8 mouse cellular contexts compared by ENCODE assay signal in the genomic region with DNA sequence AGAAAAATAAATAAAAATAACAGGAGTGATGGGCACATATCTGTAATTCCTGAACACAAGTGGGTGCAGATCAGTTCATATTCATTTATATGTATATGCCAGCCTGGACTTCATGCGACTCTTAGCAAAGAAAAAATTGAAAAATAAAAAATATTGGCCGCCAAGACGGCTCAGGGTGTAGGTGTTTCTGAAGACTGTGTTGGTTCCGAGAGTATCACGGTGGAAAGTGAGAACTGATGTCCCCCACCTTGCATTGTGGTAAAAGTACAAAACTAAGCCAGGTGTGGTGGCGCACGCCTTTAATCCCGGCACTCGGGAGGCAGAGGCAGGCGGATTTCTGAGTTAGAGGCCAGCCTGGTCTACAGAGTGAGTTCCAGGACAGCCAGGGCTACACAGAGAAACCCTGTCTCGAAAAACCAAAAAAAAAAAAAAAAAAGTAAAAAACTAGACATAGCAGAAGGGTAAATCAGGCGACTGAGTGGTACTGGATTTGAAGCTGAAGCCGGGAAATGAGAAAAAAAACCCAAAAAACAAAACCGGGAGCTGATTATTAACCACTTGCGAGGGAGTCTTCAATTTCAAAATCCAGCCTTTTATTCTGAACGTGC. TPM values are rescaled to one million over a fixed set of nuclear protein-coding genes. Genes with fewer than 3 reads are reported as not detected.
DNase-seq lines count a peak whose midpoint lies in the region; ATAC-seq and TF ChIP-seq lines count a peak whose summit lies in the region.

No protein-coding gene starts in this region.

- peaks cover 26% of the 10 kb centered on the region for H3K36me3 ChIP-seq in erythroblast, embryonic 14.5 days (ENCODE audit: control insufficient read depth)
- H3K36me3 ChIP-seq in neural tube, embryonic 11.5 days (ENCODE audit: control insufficient read depth, insufficient read depth, low read length), result no peaks in the 10 kb centered on the region
- peaks cover 9% of the 10 kb centered on the region for H3K36me3 ChIP-seq in liver, embryonic 13.5 days
- no peaks in the 10 kb centered on the region; the same call in 1 of the 2 replicates for H3K36me3 ChIP-seq in stomach, postnatal 0 days (ENCODE audit: control insufficient read depth, insufficient read depth, low read length)

- no peak for TF ChIP-seq CTCF in stomach, postnatal 0 days (IDR thresholded peaks at IDR 0.05; ENCODE audit: low read depth)

- peak overlapping the region; percentile 64 for H3K4me2 ChIP-seq in neural tube, embryonic 11.5 days (ENCODE audit: low read depth)
- peak overlapping the region; percentile 73 for H3K4me2 ChIP-seq in liver, embryonic 13.5 days
- H3K4me2 ChIP-seq in stomach, postnatal 0 days (replicated peaks; ENCODE audit: low read depth), result no peak overlapping the region

- peaks cover 24% of the 10 kb centered on the region for H3K4me1 ChIP-seq in erythroblast, embryonic 14.5 days (ENCODE audit: control insufficient read depth)
- no peaks in the 10 kb centered on the region for H3K4me1 ChIP-seq in neural tube, embryonic 11.5 days (ENCODE audit: control insufficient read depth, insufficient read depth, low read length)
- H3K4me1 ChIP-seq in liver, embryonic 13.5 days (replicated peaks), result peaks cover 21% of the 10 kb centered on the region
- H3K4me1 ChIP-seq in stomach, postnatal 0 days (replicated peaks; ENCODE audit: control insufficient read depth, insufficient read depth), result peaks cover 3% of the 10 kb centered on the region; the same call in 1 of the 2 replicates

- H3K4me3 ChIP-seq in erythroblast, embryonic 14.5 days (replicated peaks), result peak overlapping the region; percentile 95
- peak overlapping the region; percentile 56; the same call in 1 of the 2 replicates for H3K4me3 ChIP-seq in neural tube, embryonic 11.5 days (ENCODE audit: low read depth, low read length)
- peak overlapping the region; percentile 91; the same call in 1 of the 2 replicates for H3K4me3 ChIP-seq in liver, embryonic 13.5 days (replicated peaks)
- H3K4me3 ChIP-seq in stomach, postnatal 0 days (ENCODE audit: low read depth, low read length), result peak overlapping the region; percentile 85; the same call in 1 of the 2 replicates

- no peaks in the 10 kb centered on the region for H3K9me3 ChIP-seq in erythroblast, embryonic 14.5 days (ENCODE audit: control insufficient read depth, low read length)
- H3K9me3 ChIP-seq in neural tube, embryonic 11.5 days (ENCODE audit: control insufficient read depth, low read length), result no peaks in the 10 kb centered on the region
- H3K9me3 ChIP-seq in liver, embryonic 13.5 days (replicated peaks), result no peaks in the 10 kb centered on the region
- H3K9me3 ChIP-seq in stomach, postnatal 0 days (ENCODE audit: control insufficient read depth, low read length), result no peaks in the 10 kb centered on the region

- no peak overlapping the region for H3K27ac ChIP-seq in neural tube, embryonic 11.5 days (ENCODE audit: low read depth, low read length)
- H3K27ac ChIP-seq in liver, embryonic 13.5 days, result no peak overlapping the region
- no peak overlapping the region for H3K27ac ChIP-seq in stomach, postnatal 0 days (replicated peaks)

- 53% methylated on average over 15 of the region's 16 CpGs for WGBS in neural tube, embryonic 11.5 days
- WGBS in liver, embryonic 13.5 days (ENCODE audit: insufficient replicate concordance), result 47% methylated on average over 16 of the region's 16 CpGs
- WGBS in stomach, postnatal 0 days, result 50% methylated on average over 15 of the region's 16 CpGs

- no peak for DNase-seq in neural tube, embryonic 11.5 days (ENCODE audit: low spot score)
- DNase-seq in neural tube, embryonic 10.5 days (ENCODE audit: extremely low spot score, low spot score), result no peak
- DNase-seq in liver, embryonic 13.5 days, result no peak
- no peak for DNase-seq in stomach, postnatal 0 days (ENCODE audit: low spot score)
- no peak for DNase-seq in gastrocnemius, postnatal 25 days
- no peak for DNase-seq in gastrocnemius, postnatal 10 days

- H3K9ac ChIP-seq in neural tube, embryonic 11.5 days (ENCODE audit: low read length), result peak overlapping the region; percentile 51; the same call in 1 of the 2 replicates
- H3K9ac ChIP-seq in liver, embryonic 13.5 days, result peak overlapping the region; percentile 29; the same call in 1 of the 2 replicates
- no peak overlapping the region for H3K9ac ChIP-seq in stomach, postnatal 0 days (ENCODE audit: low read length)

- no peaks in the 10 kb centered on the region for H3K27me3 ChIP-seq in erythroblast, embryonic 14.5 days (ENCODE audit: control insufficient read depth)
- no peaks in the 10 kb centered on the region for H3K27me3 ChIP-seq in neural tube, embryonic 11.5 days (ENCODE audit: control insufficient read depth, insufficient read depth, low read length)
- H3K27me3 ChIP-seq in liver, embryonic 13.5 days, result no peaks in the 10 kb centered on the region
- no peaks in the 10 kb centered on the region for H3K27me3 ChIP-seq in stomach, postnatal 0 days (ENCODE audit: control insufficient read depth, insufficient read depth, low read length)

- no peak for ATAC-seq in erythroblast, adult 5-6 weeks (replicated peaks; ENCODE audit: low FRiP score, poor library complexity, severe bottlenecking)
- ATAC-seq in neural tube, embryonic 11.5 days (ENCODE audit: insufficient read depth, low FRiP score, low TSS enrichment), result no peak
- ATAC-seq in liver, embryonic 13.5 days (ENCODE audit: low read depth), result no peak
- no peak for ATAC-seq in stomach, postnatal 0 days (ENCODE audit: low FRiP score, low TSS enrichment)

- no peak for TF ChIP-seq EP300 in stomach, postnatal 0 days (optimal IDR thresholded peaks at IDR 0.05)

RNA-seq across cellular contexts. Expression of a gene that starts 0.4 kb away (rescaled TPM):
- 3.9 and 4.1 TPM in 2 replicates for polyA plus RNA-seq in erythroblast, embryonic 14.5 days (2012)
- total RNA-seq in erythroblast, adult 5-6 weeks (2015; ENCODE audit: low replicate concordance), result 98.4 and 108 TPM in 2 replicates
- 220 and 303 TPM in 2 replicates for total RNA-seq in erythroblast, adult 5-6 weeks (2017; ENCODE audit: low replicate concordance)
- 65.8 and 67.4 TPM in 2 replicates for polyA plus RNA-seq in neural tube, embryonic 11.5 days (2014; fragmentation: Nextera tagmentation; extraction: Ambion mirVana)
- polyA plus RNA-seq in liver, embryonic 13.5 days (2015; fragmentation: Nextera tagmentation; extraction: Ambion mirVana), result 103 and 115 TPM in 2 replicates
- 147 TPM in 2 replicates for polyA plus RNA-seq in stomach, postnatal 0 days (2015; fragmentation: Nextera tagmentation; extraction: Ambion mirVana)
- 10 to 100 TPM; 46.8 to 54.9 TPM for total RNA-seq in gastrocnemius, postnatal 25 days (2021)
- 10 to 100 TPM; 75.9 to 89.9 TPM for total RNA-seq in gastrocnemius, postnatal 10 days (2021)

RNA-seq across cellular contexts. Expression of a gene that starts 19.1 kb away (rescaled TPM):
- polyA plus RNA-seq in erythroblast, embryonic 14.5 days (2012), result 3.0 and 3.2 TPM in 2 replicates
- total RNA-seq in erythroblast, adult 5-6 weeks (2015; ENCODE audit: low replicate concordance), result 6.5 and 9.0 TPM in 2 replicates
- 5.9 and 6.4 TPM in 2 replicates for total RNA-seq in erythroblast, adult 5-6 weeks (2017; ENCODE audit: low replicate concordance)
- 115 and 116 TPM in 2 replicates for polyA plus RNA-seq in neural tube, embryonic 11.5 days (2014; fragmentation: Nextera tagmentation; extraction: Ambion mirVana)
- 23.4 and 23.6 TPM in 2 replicates for polyA plus RNA-seq in liver, embryonic 13.5 days (2015; fragmentation: Nextera tagmentation; extraction: Ambion mirVana)
- polyA plus RNA-seq in stomach, postnatal 0 days (2015; fragmentation: Nextera tagmentation; extraction: Ambion mirVana), result 23.8 and 26.0 TPM in 2 replicates
- 1 to 10 TPM; 5.8 to 6.1 TPM for total RNA-seq in gastrocnemius, postnatal 25 days (2021)
- total RNA-seq in gastrocnemius, postnatal 10 days (2021), result 10 to 100 TPM in 1 of 2 experiments, 1 to 10 TPM in 1; 9.7 to 11.5 TPM

RNA-seq across cellular contexts. Expression of a gene that starts 19.6 kb away (rescaled TPM):
- 3.3 and 5.1 TPM in 2 replicates for polyA plus RNA-seq in erythroblast, embryonic 14.5 days (2012)
- 21.1 and 35.9 TPM in 2 replicates for total RNA-seq in erythroblast, adult 5-6 weeks (2015; ENCODE audit: low replicate concordance)
- 25.0 and 53.7 TPM in 2 replicates for total RNA-seq in erythroblast, adult 5-6 weeks (2017; ENCODE audit: low replicate concordance)
- 68.4 and 71.2 TPM in 2 replicates for polyA plus RNA-seq in neural tube, embryonic 11.5 days (2014; fragmentation: Nextera tagmentation; extraction: Ambion mirVana)
- polyA plus RNA-seq in liver, embryonic 13.5 days (2015; fragmentation: Nextera tagmentation; extraction: Ambion mirVana), result 74.4 and 86.6 TPM in 2 replicates
- polyA plus RNA-seq in stomach, postnatal 0 days (2015; fragmentation: Nextera tagmentation; extraction: Ambion mirVana), result 40.5 and 41.5 TPM in 2 replicates
- total RNA-seq in gastrocnemius, postnatal 25 days (2021), result 10 to 100 TPM; 20.4 to 21.4 TPM
- 10 to 100 TPM; 23.1 to 24.4 TPM for total RNA-seq in gastrocnemius, postnatal 10 days (2021)

RNA-seq across cellular contexts. Expression of a gene that starts 30.2 kb away (rescaled TPM):
- 1.8 and 2.1 TPM in 2 replicates for polyA plus RNA-seq in erythroblast, embryonic 14.5 days (2012)
- 13.2 and 14.6 TPM in 2 replicates for total RNA-seq in erythroblast, adult 5-6 weeks (2015; ENCODE audit: low replicate concordance)
- total RNA-seq in erythroblast, adult 5-6 weeks (2017; ENCODE audit: low replicate concordance), result 15.9 and 16.3 TPM in 2 replicates
- polyA plus RNA-seq in neural tube, embryonic 11.5 days (2014; fragmentation: Nextera tagmentation; extraction: Ambion mirVana), result 33.4 and 34.7 TPM in 2 replicates
- polyA plus RNA-seq in liver, embryonic 13.5 days (2015; fragmentation: Nextera tagmentation; extraction: Ambion mirVana), result 18.4 and 18.9 TPM in 2 replicates
- 20.7 and 21.7 TPM in 2 replicates for polyA plus RNA-seq in stomach, postnatal 0 days (2015; fragmentation: Nextera tagmentation; extraction: Ambion mirVana)
- total RNA-seq in gastrocnemius, postnatal 25 days (2021), result 10 to 100 TPM; 12.3 to 13.4 TPM
- 10 to 100 TPM; 21.5 to 25.4 TPM for total RNA-seq in gastrocnemius, postnatal 10 days (2021)

RNA-seq across cellular contexts. Expression of a gene that starts 37.1 kb away (rescaled TPM):
- polyA plus RNA-seq in erythroblast, embryonic 14.5 days (2012), result 0.94 and 1.1 TPM in 2 replicates
- 43.9 and 44.2 TPM in 2 replicates for total RNA-seq in erythroblast, adult 5-6 weeks (2015; ENCODE audit: low replicate concordance)
- 19.8 and 23.4 TPM in 2 replicates for total RNA-seq in erythroblast, adult 5-6 weeks (2017; ENCODE audit: low replicate concordance)
- polyA plus RNA-seq in neural tube, embryonic 11.5 days (2014; fragmentation: Nextera tagmentation; extraction: Ambion mirVana), result 219 and 236 TPM in 2 replicates
- polyA plus RNA-seq in liver, embryonic 13.5 days (2015; fragmentation: Nextera tagmentation; extraction: Ambion mirVana), result 131 and 141 TPM in 2 replicates
- polyA plus RNA-seq in stomach, postnatal 0 days (2015; fragmentation: Nextera tagmentation; extraction: Ambion mirVana), result 187 and 191 TPM in 2 replicates
- total RNA-seq in gastrocnemius, postnatal 25 days (2021), result 10 to 100 TPM; 38.2 to 39.6 TPM
- 10 to 100 TPM; 60.3 to 72.5 TPM for total RNA-seq in gastrocnemius, postnatal 10 days (2021)

Comparison
In these comparisons a context has a peak if more than half of its experiments do, and no peak if none do; other contexts are left out.
1. RNA of a gene that starts 0.4 kb away (polyA plus RNA-seq): 147 TPM in stomach, postnatal 0 days, 103 to 115 TPM in liver, embryonic 13.5 days and 65.8 to 67.4 TPM in neural tube, embryonic 11.5 days; 3.9 to 4.1 TPM in erythroblast, embryonic 14.5 days; every median in the first group is over 10 times any median in the second.
2. Peak in every context shown above with its lines, with median percentiles within 50 percentile points of each other: H3K4me3 ChIP-seq.